Mouse (Mus musculus) hindbrain, embryonic 10.5 days (tissue): ENCODE data around the gene Olfr435. TPM values are rescaled to one million over a fixed set of nuclear protein-coding genes. Genes with fewer than 3 reads are reported as not detected.

ENCODE experiments used
- DNase-seq: peaks from one replicate; pipeline ENCODE4 v3.0.0-alpha.2; 2017; ENCODE audit warnings: low spot score
- H3K27ac ChIP-seq: fragments of 300-500 bp; sonication (generic); 2 replicates; pipeline ENCODE4 v1.5.1; 2016; ENCODE audit warnings: mild to moderate bottlenecking, moderate library complexity
- H3K27me3 ChIP-seq: fragments of 300-500 bp; sonication (generic); 2 replicates; pipeline ENCODE4 v1.6.1; 2016; ENCODE audit warnings: mild to moderate bottlenecking; ENCODE audit not compliant: poor library complexity, insufficient read depth, severe bottlenecking
- H3K36me3 ChIP-seq: fragments of 300-500 bp; sonication (generic); 2 replicates; pipeline ENCODE4 v1.6.1; 2016; ENCODE audit warnings: mild to moderate bottlenecking, moderate library complexity
- H3K4me1 ChIP-seq: fragments of 300-500 bp; sonication (generic); replicated peaks from 2 replicates; pipeline ENCODE4 v1.6.1; 2016; ENCODE audit warnings: mild to moderate bottlenecking
- H3K4me3 ChIP-seq: fragments of 300-500 bp; sonication (generic); 2 replicates; pipeline ENCODE4 v1.5.1; 2016; ENCODE audit warnings: mild to moderate bottlenecking, moderate library complexity
- H3K9me3 ChIP-seq: fragments of 300-500 bp; sonication (generic); 2 replicates; pipeline ENCODE4 v1.6.1; 2016; ENCODE audit warnings: mild to moderate bottlenecking, moderate library complexity
- WGBS: fragments of 180-500 bp; shearing (Covaris S2); methylation state at CpG from one replicate; pipeline ENCODE4 v1.1.7; 2016; 5-methylcytosine and 5-hydroxymethylcytosine counted together
- polyA plus RNA-seq: library from polyadenylated mRNA; unstranded; fragments of >200 nt; fragmentation: Nextera tagmentation; extraction: Ambion mirVana; gene quantifications from 2 replicates; pipeline ENCODE4 v1.2.1, GENCODE M21; 2016

Olfr435 gene
- polyA plus RNA-seq, 1 experiment from 2014 or later: not detected

DNA sequence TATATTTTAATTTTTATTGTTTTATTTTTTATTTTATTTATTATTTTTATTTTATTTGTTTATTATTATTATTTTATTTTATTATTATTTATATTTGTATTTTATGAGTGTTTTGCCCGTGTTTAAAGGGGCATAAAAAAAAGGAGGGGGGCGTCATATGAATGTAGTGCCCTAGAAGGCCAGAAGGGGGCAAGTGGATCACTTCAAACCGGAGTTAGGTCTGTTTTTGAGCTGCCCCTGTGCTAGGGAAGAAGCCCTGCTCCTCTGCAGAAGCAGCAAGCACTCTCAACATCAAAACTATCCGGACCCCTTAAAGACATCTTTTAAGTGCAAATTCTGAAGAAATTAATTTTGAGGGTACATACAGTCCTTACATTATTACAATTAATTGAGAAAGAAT, 45.1 kb downstream of the Olfr435 start:
- no peak overlapping the region for H3K27ac ChIP-seq
- H3K4me1 ChIP-seq: no peaks in the 10 kb centered on the region
- 23% methylated on average over 4 of the region's 4 CpGs for WGBS
- H3K4me3 ChIP-seq: no peak overlapping the region
- H3K27me3 ChIP-seq: no peaks in the 10 kb centered on the region
- no peaks in the 10 kb centered on the region for H3K36me3 ChIP-seq
- H3K9me3 ChIP-seq: no peaks in the 10 kb centered on the region
- DNase-seq: peak; percentile 24

DNA sequence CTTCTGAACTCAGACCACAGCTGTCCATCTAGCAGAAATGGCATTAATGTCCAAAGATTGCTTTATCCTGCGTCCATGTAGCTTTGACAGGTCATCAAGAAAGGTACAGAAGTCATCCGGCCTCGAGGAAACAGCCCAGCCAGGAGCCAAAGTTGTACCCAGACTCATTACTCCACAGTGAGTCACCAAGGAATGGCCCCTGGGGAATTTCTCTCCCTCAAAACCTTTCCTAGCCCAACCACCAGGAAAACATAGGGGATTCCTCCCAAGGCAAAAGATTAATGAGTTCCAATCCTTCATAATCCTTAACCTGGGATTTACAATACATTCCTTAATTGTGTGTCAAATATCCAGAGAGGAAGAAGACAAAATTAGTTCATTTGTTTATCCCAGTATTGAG, 50.5 kb downstream of the Olfr435 start:
- H3K36me3 ChIP-seq: no peaks in the 10 kb centered on the region
- no peaks in the 10 kb centered on the region for H3K4me1 ChIP-seq
- 74% methylated on average over 3 of the region's 3 CpGs for WGBS
- H3K9me3 ChIP-seq: no peaks in the 10 kb centered on the region
- no peaks in the 10 kb centered on the region for H3K27me3 ChIP-seq
- H3K4me3 ChIP-seq: no peak overlapping the region
- H3K27ac ChIP-seq: no peak overlapping the region
- DNase-seq: no peak

DNA sequence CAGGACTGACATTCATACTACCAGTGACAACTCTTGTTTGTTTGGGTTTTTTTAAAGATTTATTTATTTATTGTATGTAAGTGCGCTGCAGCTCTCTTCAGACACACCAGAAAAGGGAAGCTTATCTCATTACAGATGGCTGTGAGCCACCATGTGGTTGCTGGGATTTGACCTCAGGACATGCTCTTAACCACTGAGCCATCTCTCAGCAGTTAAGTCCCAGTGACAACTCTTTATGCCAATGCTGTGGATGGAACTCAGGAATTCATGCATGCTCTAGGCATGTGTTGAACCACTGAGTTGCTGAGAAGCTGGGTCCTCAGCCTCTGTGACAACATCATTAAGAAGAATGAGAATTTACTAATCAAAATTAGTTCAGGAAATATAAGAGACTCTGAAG, 56.0 kb downstream of the Olfr435 start:
- Histone ChIP-seq H3K36me3 (no peaks in the 10 kb centered on the region), H3K4me1 (no peaks in the 10 kb centered on the region), H3K4me3 (no peak overlapping the region), H3K27ac (no peak overlapping the region), H3K27me3 (no peaks in the 10 kb centered on the region), H3K9me3 (no peaks in the 10 kb centered on the region)
- WGBS: 86% methylated on average over 1 of the region's 1 CpGs
- DNase-seq: no peak

Other genes with a start within 250 kb of the Olfr435 start
- not detected in 2 replicates for gene Olfr444, start 248.1 kb upstream of the Olfr435 start, polyA plus RNA-seq
- not detected in 2 replicates for gene Olfr441, start 90.8 kb upstream of the Olfr435 start, polyA plus RNA-seq
- gene Olfr237-ps1, start 50.6 kb upstream of the Olfr435 start, polyA plus RNA-seq: not detected in 2 replicates
- not detected in 2 replicates for gene Olfr437, start 33.9 kb upstream of the Olfr435 start, polyA plus RNA-seq
- gene Olfr13, start 25.0 kb upstream of the Olfr435 start, polyA plus RNA-seq: not detected in 2 replicates
- gene Olfr434, start 15.9 kb downstream of the Olfr435 start, polyA plus RNA-seq: not detected in 2 replicates
- not detected in 2 replicates for gene Olfr47, start 34.4 kb downstream of the Olfr435 start, polyA plus RNA-seq
- 3.1 and 4.8 TPM in 2 replicates for gene Arhgef5, start 68.4 kb downstream of the Olfr435 start, polyA plus RNA-seq
- gene Nobox, start 112.4 kb downstream of the Olfr435 start, polyA plus RNA-seq: 0.10 TPM in 1 of 2 replicates, not detected in the other